ENCODE assay signal across 7 mouse cellular contexts in genomic region chr15:97766594-97767279, GRCm38 (mm10). TPM values are rescaled to one million over a fixed set of nuclear protein-coding genes. Genes with fewer than 3 reads are reported as not detected.
DNase-seq lines count a peak whose midpoint lies in the region; ATAC-seq and TF ChIP-seq lines count a peak whose summit lies in the region.

No protein-coding gene starts in this region.

- H3K27ac ChIP-seq in testis, adult 2 months (ENCODE audit: control insufficient read depth, insufficient read depth, low read depth, low read length), result peak overlapping the region; percentile 88
- peak overlapping the region; percentile 87 for H3K27ac ChIP-seq in heart, embryonic 15.5 days

- ATAC-seq in heart, embryonic 15.5 days (replicated peaks; ENCODE audit: insufficient number of reproducible peaks, insufficient read depth, low FRiP score, low read depth), result no peak
- ATAC-seq in erythroblast, adult 5-6 weeks (replicated peaks; ENCODE audit: low FRiP score, poor library complexity, severe bottlenecking), result no peak

- peak overlapping the region; percentile 50 for H3K4me3 ChIP-seq in testis, adult 2 months (ENCODE audit: control insufficient read depth, low read depth, low read length)
- peak overlapping the region; percentile 54 for H3K4me3 ChIP-seq in heart, embryonic 15.5 days
- peak overlapping the region; percentile 16 for H3K4me3 ChIP-seq in myocyte

- H3K9me3 ChIP-seq in heart, embryonic 15.5 days (replicated peaks), result no peaks in the 10 kb centered on the region

- no peak overlapping the region for H3ac ChIP-seq in myocyte (ENCODE audit: control insufficient read depth, insufficient read length)

- H3K9ac ChIP-seq in heart, embryonic 15.5 days, result peak overlapping the region; percentile 70

- H3K4me1 ChIP-seq in testis, adult 2 months (ENCODE audit: control insufficient read depth, insufficient read depth, low read length), result peaks cover 10% of the 10 kb centered on the region
- H3K4me1 ChIP-seq in heart, embryonic 15.5 days (replicated peaks), result peaks cover 49% of the 10 kb centered on the region

- WGBS in heart, embryonic 15.5 days, result 14% methylated on average over 23 of the region's 23 CpGs

- no peak for TF ChIP-seq CTCF in testis, adult 2 months (IDR thresholded peaks at IDR 0.05; ENCODE audit: control insufficient read depth, insufficient read depth, insufficient replicate concordance, low read depth, low read length)

- no peaks in the 10 kb centered on the region for H3K27me3 ChIP-seq in testis, adult 2 months (ENCODE audit: control insufficient read depth, insufficient read depth, low read length)
- H3K27me3 ChIP-seq in heart, embryonic 15.5 days, result no peaks in the 10 kb centered on the region
- H3K27me3 ChIP-seq in myocyte (ENCODE audit: control insufficient read depth, insufficient read depth, insufficient read length), result peaks cover 31% of the 10 kb centered on the region

- H3K4me2 ChIP-seq in heart, embryonic 15.5 days, result peak overlapping the region; percentile 95
- peak overlapping the region; percentile 86 for H3K4me2 ChIP-seq in myocyte (ENCODE audit: low read depth)

- no peak for TF ChIP-seq POLR2A in testis, adult 2 months (IDR thresholded peaks at IDR 0.05; ENCODE audit: control insufficient read depth, low read depth, low read length)
- TF ChIP-seq POLR2A in myocyte (IDR thresholded peaks at IDR 0.05; ENCODE audit: insufficient read length, low read depth), result no peak

- DNase-seq in testis, postnatal 14 days (ENCODE audit: low spot score), result no peak
- DNase-seq in kidney, postnatal 36 days, result peak; percentile 86 to 88
- DNase-seq in cerebellum, adult 8-10 months, result no peak

- H3K79me2 ChIP-seq in myocyte (ENCODE audit: control insufficient read depth, insufficient read depth), result no peaks in the 10 kb centered on the region

- H3K36me3 ChIP-seq in testis, adult 2 months (ENCODE audit: control insufficient read depth, insufficient read depth, low read length), result no peaks in the 10 kb centered on the region
- H3K36me3 ChIP-seq in heart, embryonic 15.5 days, result no peaks in the 10 kb centered on the region
- no peaks in the 10 kb centered on the region for H3K36me3 ChIP-seq in myocyte (ENCODE audit: control insufficient read depth, insufficient read depth)

TF ChIP-seq in myocyte, 11 proteins besides CTCF, POLR2A, EP300 and RAD21:
- no peak for TF ChIP-seq TCF3 (IDR thresholded peaks at IDR 0.05; ENCODE audit: insufficient read length, low read depth)
- TF ChIP-seq REST (IDR thresholded peaks at IDR 0.05; ENCODE audit: insufficient read depth, insufficient read length), result no peak
- TF ChIP-seq POLR2AphosphoS2 (IDR thresholded peaks at IDR 0.05; ENCODE audit: insufficient read length, low read depth), result no peak
- no peak for TF ChIP-seq SRF (IDR thresholded peaks at IDR 0.05; ENCODE audit: control insufficient read depth, insufficient read length, low read depth)
- TF ChIP-seq MAX (IDR thresholded peaks at IDR 0.05; ENCODE audit: low read depth), result no peak
- no peak for TF ChIP-seq USF1 (IDR thresholded peaks at IDR 0.05; ENCODE audit: low read depth)
- no peak for TF ChIP-seq MYOD1 (IDR thresholded peaks at IDR 0.05; ENCODE audit: control insufficient read depth in 1 of 3, insufficient read length in 2 of 3, low read depth in 2 of 3)
- TF ChIP-seq MYOG (IDR thresholded peaks at IDR 0.05; ENCODE audit: control insufficient read depth in 1 of 3, insufficient read depth in 1 of 3, insufficient read length in 2 of 3, low read depth in 2 of 3), result no peak
- no peak for TF ChIP-seq CEBPB (IDR thresholded peaks at IDR 0.05; ENCODE audit: insufficient read depth, poor library complexity, severe bottlenecking)
- TF ChIP-seq E2F4 (IDR thresholded peaks at IDR 0.05; ENCODE audit: insufficient read depth), result no peak
- no peak for TF ChIP-seq TCF12 (IDR thresholded peaks at IDR 0.05; ENCODE audit: insufficient read depth, poor library complexity, severe bottlenecking)

RNA-seq across cellular contexts. Expression of gene Rapgef3, which starts 1.0 kb away (rescaled TPM):
- 16.1 and 16.3 TPM in 2 replicates for polyA plus RNA-seq in testis, adult 2 months (2012; rRNA removed)
- 20.0 and 24.0 TPM in 2 replicates for polyA plus RNA-seq in heart, embryonic 15.5 days (2015; fragmentation: Nextera tagmentation; extraction: Ambion mirVana)
- polyA plus RNA-seq in myocyte (2012; fragmentation: generic; extraction: Trizol), result 1.2 TPM
- total RNA-seq in erythroblast, adult 5-6 weeks (2015; ENCODE audit: low replicate concordance), result not detected in 2 replicates
- total RNA-seq in erythroblast, adult 5-6 weeks (2017; ENCODE audit: low replicate concordance), result 2.3 and 2.6 TPM in 2 replicates

RNA-seq across cellular contexts. Expression of gene Slc48a1, which starts 11.6 kb away (rescaled TPM):
- 16.3 and 17.0 TPM in 2 replicates for polyA plus RNA-seq in testis, adult 2 months (2012; rRNA removed)
- 64.3 and 76.8 TPM in 2 replicates for polyA plus RNA-seq in heart, embryonic 15.5 days (2015; fragmentation: Nextera tagmentation; extraction: Ambion mirVana)
- polyA plus RNA-seq in myocyte (2012; fragmentation: generic; extraction: Trizol), result 52.7 TPM
- total RNA-seq in erythroblast, adult 5-6 weeks (2015; ENCODE audit: low replicate concordance), result 187 and 225 TPM in 2 replicates
- total RNA-seq in erythroblast, adult 5-6 weeks (2017; ENCODE audit: low replicate concordance), result 172 and 185 TPM in 2 replicates

RNA-seq across cellular contexts. Expression of gene Endou, which starts 35.6 kb away (rescaled TPM):
- polyA plus RNA-seq in testis, adult 2 months (2012; rRNA removed), result 0.89 and 1.1 TPM in 2 replicates
- polyA plus RNA-seq in heart, embryonic 15.5 days (2015; fragmentation: Nextera tagmentation; extraction: Ambion mirVana), result 0.86 and 3.5 TPM in 2 replicates
- 0.01 TPM for polyA plus RNA-seq in myocyte (2012; fragmentation: generic; extraction: Trizol)
- not detected in 2 replicates for total RNA-seq in erythroblast, adult 5-6 weeks (2015; ENCODE audit: low replicate concordance)
- not detected in 2 replicates for total RNA-seq in erythroblast, adult 5-6 weeks (2017; ENCODE audit: low replicate concordance)

Comparison
In these comparisons a context has a peak if more than half of its experiments do, and no peak if none do; other contexts are left out.
1. DNase-seq: peak in kidney, postnatal 36 days (2 of 2); none in testis, postnatal 14 days (single experiment) and cerebellum, adult 8-10 months (single experiment).
2. Peak in every context shown above with its lines, with median percentiles within 50 percentile points of each other: H3K4me3 ChIP-seq.